Mouse (Mus musculus) kidney, embryonic 16.5 days (tissue): ENCODE results near the gene Hist1h2an. TPM values are rescaled to one million over a fixed set of nuclear protein-coding genes. Genes with fewer than 3 reads are reported as not detected.
"Not testable (repeated sequence)": the region's sequence is repeated elsewhere in the genome, so short reads cannot be mapped to it uniquely, and the experiment has no call there.

Experiments
- ATAC-seq: fragments of 200-750 bp; cut with Nextera tagmentation; 2 replicates; pipeline ENCODE4 v1.8.0; 2017; ENCODE audit warnings: moderate TSS enrichment; ENCODE audit not compliant: low FRiP score, low TSS enrichment
- H3K27ac ChIP-seq: fragments of 300-500 bp; sonication (generic); 2 replicates; pipeline ENCODE4 v1.5.1; 2014; ENCODE audit warnings: low read length
- H3K27me3 ChIP-seq: fragments of 300-500 bp; sonication (generic); 2 replicates; pipeline ENCODE4 v1.6.1; 2014; ENCODE audit warnings: low read length, control low read depth, mixed read lengths; ENCODE audit not compliant: insufficient read depth
- H3K36me3 ChIP-seq: fragments of 300-500 bp; sonication (generic); 2 replicates; pipeline ENCODE4 v1.6.1; 2014; ENCODE audit warnings: low read length, control low read depth, mixed read lengths; ENCODE audit not compliant: insufficient read depth
- H3K4me1 ChIP-seq: fragments of 300-500 bp; sonication (generic); 2 replicates; pipeline ENCODE4 v1.6.1; 2014; ENCODE audit warnings: low read length, control low read depth, mixed read lengths; ENCODE audit not compliant: insufficient read depth
- H3K4me2 ChIP-seq: fragments of 300-500 bp; sonication (generic); replicated peaks from 2 replicates; pipeline ENCODE4 v1.6.1; 2014; ENCODE audit warnings: low read depth, low read length
- H3K4me3 ChIP-seq: fragments of 300-500 bp; sonication (generic); 2 replicates; pipeline ENCODE4 v1.5.1; 2014; ENCODE audit warnings: mild to moderate bottlenecking, low read length
- H3K9ac ChIP-seq: fragments of 300-500 bp; sonication (generic); replicated peaks from 2 replicates; pipeline ENCODE4 v1.6.1; 2014; ENCODE audit warnings: low read length
- H3K9me3 ChIP-seq: fragments of 300-500 bp; sonication (generic); 2 replicates; pipeline ENCODE4 v1.6.1; 2016; ENCODE audit warnings: low read length, control low read depth
- WGBS: fragments of 180-500 bp; shearing (Covaris S2); extraction: QIAGEN DNeasy Blood & Tissue Kit; methylation state at CpG from one replicate; pipeline ENCODE4 v1.1.7; 2014; 5-methylcytosine and 5-hydroxymethylcytosine counted together
- polyA plus RNA-seq: library from polyadenylated mRNA; unstranded; fragments of >200 nt; fragmentation: Nextera tagmentation; extraction: Ambion mirVana; gene quantifications from 2 replicates; pipeline ENCODE4 v1.2.1, GENCODE M21; 2015

The Hist1h2an gene
- 3.4 and 6.0 TPM in 2 replicates for polyA plus RNA-seq

DNA sequence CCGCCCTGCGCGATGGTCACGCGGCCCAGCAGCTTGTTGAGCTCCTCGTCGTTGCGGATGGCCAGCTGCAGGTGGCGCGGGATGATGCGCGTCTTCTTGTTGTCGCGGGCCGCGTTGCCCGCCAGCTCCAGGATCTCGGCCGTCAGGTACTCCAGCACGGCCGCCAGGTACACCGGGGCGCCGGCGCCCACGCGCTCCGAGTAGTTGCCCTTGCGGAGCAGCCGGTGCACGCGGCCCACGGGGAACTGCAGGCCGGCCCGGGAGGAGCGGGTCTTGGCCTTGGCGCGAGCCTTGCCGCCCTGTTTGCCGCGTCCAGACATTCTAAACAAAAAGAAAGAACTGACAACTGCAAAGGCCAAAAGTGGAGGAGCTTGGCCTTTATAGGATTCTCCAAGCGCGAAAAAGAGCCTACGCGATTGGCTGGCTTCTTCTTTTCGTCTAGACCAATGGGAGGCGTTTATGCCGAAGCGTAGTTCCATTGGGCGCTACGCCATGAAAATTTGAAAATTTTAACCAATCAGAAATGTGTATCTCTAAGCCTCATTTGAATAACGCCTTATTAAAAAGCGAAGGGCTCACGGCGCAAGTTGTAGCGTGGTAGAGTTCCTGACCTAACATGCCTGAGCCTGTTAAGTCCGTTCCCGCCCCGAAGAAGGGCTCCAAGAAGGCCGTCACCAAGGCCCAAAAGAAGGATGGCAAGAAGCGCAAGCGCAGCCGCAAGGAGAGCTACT is at the start of gene Hist1h2an, which contains the start of gene Hist1h2bp:
Hist1h2an (minus strand) TSS at position 320 of the 731 bp plus-strand sequence.
Hist1h2bp (plus strand) TSS at position 563 of the 731 bp plus-strand sequence.
- H3K27me3 ChIP-seq, H3K36me3 ChIP-seq, H3K9me3 ChIP-seq: not testable (repeated sequence)
- peak within 1 kb of the TSS; percentile 90 for H3K27ac ChIP-seq
- H3K4me3 ChIP-seq: peak within 1 kb of the TSS; percentile 44
- peaks cover 40% of the 10 kb centered on the region for H3K4me1 ChIP-seq
- ATAC-seq: peak; percentile 96
- under 1% methylated on average over 36 of the region's 63 CpGs for WGBS
- H3K4me2 ChIP-seq: peak within 1 kb of the TSS; percentile 55
- peak within 1 kb of the TSS; percentile 70 for H3K9ac ChIP-seq

DNA sequence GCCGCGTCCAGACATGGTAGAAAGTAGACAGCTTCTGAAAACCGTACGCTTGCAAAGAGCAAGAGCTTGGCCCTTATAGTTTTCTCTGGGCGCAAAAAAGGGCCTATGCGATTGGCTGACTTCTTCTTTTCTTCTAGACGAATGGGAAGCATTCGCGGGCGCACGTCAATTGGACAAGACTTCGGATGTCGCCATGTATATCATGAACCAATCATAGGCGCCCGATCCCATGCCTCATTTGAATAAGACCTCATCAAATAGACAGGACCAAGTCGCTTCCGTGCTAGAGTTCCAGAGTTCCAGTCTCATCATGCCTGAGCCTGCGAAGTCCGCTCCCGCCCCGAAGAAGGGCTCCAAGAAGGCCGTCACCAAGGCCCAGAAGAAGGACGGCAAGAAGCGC is 46.4 kb upstream of the Hist1h2an start, which contains the start of the genes Hist1h2ap and Hist1h2br:
Hist1h2ap (minus strand) TSS at position 47 of the 400 bp plus-strand sequence.
Hist1h2br (plus strand) TSS at position 283 of the 400 bp plus-strand sequence.
- H3K4me1 ChIP-seq, H3K4me2 ChIP-seq, H3K27ac ChIP-seq, H3K27me3 ChIP-seq, H3K4me3 ChIP-seq, H3K9ac ChIP-seq, H3K36me3 ChIP-seq, H3K9me3 ChIP-seq: not testable (repeated sequence)
- no CpG with 5 or more reads among the region's 24 CpGs for WGBS
- peak; percentile 96 for ATAC-seq

GRCm38 (mm10) chr13:21831418-21832394 is 44.7 kb upstream of the Hist1h2an start, which contains the start of gene Hist1h4n:
TSS of gene Hist1h4n (minus strand) at chr13:21832196.
- H3K36me3 ChIP-seq, H3K27ac ChIP-seq, H3K9me3 ChIP-seq, H3K27me3 ChIP-seq, H3K9ac ChIP-seq, H3K4me1 ChIP-seq: not testable (repeated sequence)
- H3K4me3 ChIP-seq: 0 out of 2 replicates have a peak within 1 kb of the TSS, but pooled peaks have one; percentile 16
- H3K4me2 ChIP-seq: peak within 1 kb of the TSS; percentile 27; the same call in 1 of the 2 replicates
- peak; percentile 90 for ATAC-seq
- WGBS: 0% methylated on average over 19 of the region's 58 CpGs

GRCm38 (mm10) chr13:21830344-21830743 is 43.3 kb upstream of the Hist1h2an start:
- no peaks in the 10 kb centered on the region for H3K4me1 ChIP-seq
- H3K4me2 ChIP-seq: no peak overlapping the region
- ATAC-seq: no peak
- 91% methylated on average over 10 of the region's 10 CpGs for WGBS
- 0 out of 2 replicates have a peak overlapping the region, but pooled peaks have one; percentile 8 for H3K27ac ChIP-seq
- no peak overlapping the region for H3K9ac ChIP-seq
- H3K4me3 ChIP-seq: no peak overlapping the region
- no peaks in the 10 kb centered on the region for H3K9me3 ChIP-seq
- no peaks in the 10 kb centered on the region for H3K36me3 ChIP-seq
- H3K27me3 ChIP-seq: no peaks in the 10 kb centered on the region

GRCm38 (mm10) chr13:21828511-21828910 is 41.5 kb upstream of the Hist1h2an start:
- Histone ChIP-seq H3K36me3 (no peaks in the 10 kb centered on the region), H3K9me3 (no peaks in the 10 kb centered on the region), H3K4me1 (no peaks in the 10 kb centered on the region), H3K27ac (no peak overlapping the region), H3K4me3 (no peak overlapping the region), H3K4me2 (no peak overlapping the region), H3K9ac (no peak overlapping the region), H3K27me3 (no peaks in the 10 kb centered on the region)
- no peak for ATAC-seq
- 85% methylated on average over 3 of the region's 3 CpGs for WGBS

GRCm38 (mm10) chr13:21820082-21820890 is 33.3 kb upstream of the Hist1h2an start:
- WGBS: 73% methylated on average over 6 of the region's 16 CpGs
- H3K4me3 ChIP-seq, H3K9ac ChIP-seq: not testable (repeated sequence)

GRCm38 (mm10) chr13:21812092-21812491 is 25.1 kb upstream of the Hist1h2an start:
- H3K27ac ChIP-seq: not testable (repeated sequence)

More at GRCm38 (mm10) chr13:21820082-21820890, 33.3 kb upstream of the Hist1h2an start:
- not testable (repeated sequence) for H3K4me1 ChIP-seq, H3K27me3 ChIP-seq, H3K9me3 ChIP-seq, H3K27ac ChIP-seq, ATAC-seq, H3K4me2 ChIP-seq, H3K36me3 ChIP-seq

DNA sequence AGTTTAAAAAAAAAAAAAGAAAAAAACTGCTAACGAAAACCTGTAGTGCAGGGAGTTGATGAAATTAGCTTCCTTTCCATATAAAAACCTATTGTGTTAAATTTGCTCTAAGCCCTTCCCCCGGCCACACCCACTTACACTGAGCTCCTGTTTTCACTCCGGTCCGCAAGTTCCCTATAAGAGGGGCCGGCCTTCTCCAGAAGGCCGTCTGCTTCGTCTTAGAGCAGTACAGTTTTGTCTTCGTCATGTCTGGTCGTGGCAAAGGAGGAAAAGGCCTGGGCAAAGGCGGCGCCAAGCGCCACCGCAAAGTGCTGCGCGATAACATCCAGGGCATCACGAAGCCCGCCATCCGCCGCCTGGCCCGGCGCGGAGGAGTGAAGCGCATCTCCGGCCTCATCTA is 24.5 kb upstream of the Hist1h2an start, which contains the start of gene Hist1h4m:
Hist1h4m (plus strand) TSS at position 208 of the 400 bp plus-strand sequence.
- peak within 1 kb of the TSS; percentile 20; the same call in 1 of the 2 replicates for H3K4me3 ChIP-seq
- ATAC-seq: peak; percentile 63; the same call in 1 of the 2 replicates
- WGBS: no CpG with 5 or more reads among the region's 24 CpGs
- peak within 1 kb of the TSS; percentile 42 for H3K4me2 ChIP-seq
- not testable (repeated sequence) for H3K4me1 ChIP-seq, H3K36me3 ChIP-seq, H3K27ac ChIP-seq, H3K27me3 ChIP-seq, H3K9ac ChIP-seq, H3K9me3 ChIP-seq

More at GRCm38 (mm10) chr13:21812092-21812491, 25.1 kb upstream of the Hist1h2an start:
- H3K4me3 ChIP-seq: peak overlapping the region; percentile 20; the same call in 1 of the 2 replicates
- H3K27me3 ChIP-seq, H3K9me3 ChIP-seq, H3K4me1 ChIP-seq, H3K9ac ChIP-seq, H3K36me3 ChIP-seq: not testable (repeated sequence)
- ATAC-seq: peak; percentile 52; the same call in 1 of the 2 replicates
- WGBS: 0% methylated on average over 12 of the region's 14 CpGs
- peak overlapping the region; percentile 42 for H3K4me2 ChIP-seq

DNA sequence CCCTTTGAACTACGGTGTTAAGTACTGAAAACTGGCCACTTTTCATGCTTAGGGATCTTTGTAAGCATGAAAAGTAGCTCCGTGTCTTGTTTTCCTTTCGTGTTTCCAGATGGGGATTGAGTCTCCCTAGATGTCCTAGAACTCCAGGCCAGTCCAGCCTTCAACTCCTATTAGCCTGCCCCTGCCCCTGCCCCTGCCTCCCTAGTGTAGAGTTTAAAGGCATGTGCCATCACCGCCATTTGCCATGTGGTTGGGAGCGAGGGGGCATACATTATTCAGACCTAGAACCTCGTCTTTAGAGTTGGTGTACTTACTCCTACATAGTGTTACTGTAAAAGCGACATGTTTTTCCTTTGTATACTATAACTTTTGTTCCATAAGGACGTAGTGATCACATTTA is 24.1 kb upstream of the Hist1h2an start:
- peak; percentile 50; the same call in 1 of the 2 replicates for ATAC-seq

More for the DNA sequence above, 24.1 kb upstream of the Hist1h2an start:
- not testable (repeated sequence) for H3K4me1 ChIP-seq, H3K4me2 ChIP-seq, H3K4me3 ChIP-seq, H3K9ac ChIP-seq, H3K9me3 ChIP-seq, H3K27ac ChIP-seq, H3K36me3 ChIP-seq, H3K27me3 ChIP-seq
- no CpG with 5 or more reads among the region's 8 CpGs for WGBS
